Mouse (Mus musculus) small intestine, adult 2 months (tissue): ENCODE measurements around the gene Fgfr4.

Experiments
- CTCF ChIP-seq: fragments of 200-500 bp; IDR thresholded peaks from 2 replicates; pipeline ENCODE4 v1.5.1; 2012; ENCODE audit warnings: low read depth, mild to moderate bottlenecking, control low read depth, inconsistent platforms, low read length, moderate library complexity, mixed read lengths; ENCODE audit not compliant: insufficient replicate concordance, insufficient read length; ENCODE audit errors: extremely low read depth
- POLR2A ChIP-seq: fragments of 200-500 bp; IDR thresholded peaks from 2 replicates; pipeline ENCODE4 v1.6.1; 2012; ENCODE audit warnings: low read depth, mild to moderate bottlenecking, control low read depth, inconsistent platforms, low read length, moderate library complexity

GRCm38 (mm10) chr13:55168255-55168654 is 15.8 kb downstream of the Fgfr4 start:
- no peak for TF ChIP-seq POLR2A
- TF ChIP-seq CTCF, result no peak
